Mouse (Mus musculus) CD4-positive, CD25-positive, alpha-beta regulatory T cell, adult 9 weeks (primary cell): ENCODE measurements around the gene Olfr467. TPM values are rescaled to one million over a fixed set of nuclear protein-coding genes. Genes with fewer than 3 reads are reported as not detected.

Experiments
- polyA plus RNA-seq: library from polyadenylated mRNA; unstranded; fragments of 100-300 nt; shearing (Covaris generic); gene quantifications from one replicate; pipeline ENCODE4 v1.2.1, GENCODE M21; 2017

Gene Olfr467
- not detected for polyA plus RNA-seq

GRCm38 (mm10) chr7:107811963-107812362 lies at the start of gene Olfr467:
Olfr467 (plus strand) TSS chr7:107812263.

GRCm38 (mm10) chr7:107801108-107801507 lies 11.0 kb upstream of the Olfr467 start, which contains the start of gene Ovch2:
Ovch2 (minus strand) TSS chr7:107801208.

GRCm38 (mm10) chr7:107825441-107825840 lies 13.4 kb downstream of the Olfr467 start, which contains the start of gene Olfr469:
Olfr469 (minus strand) TSS chr7:107825541.

GRCm38 (mm10) chr7:107847390-107847789 lies 35.3 kb downstream of the Olfr467 start, which contains the start of gene Olfr470:
Olfr470 (minus strand) TSS chr7:107847490.

Other genes with a start within 250 kb of the Olfr467 start
- gene Olfml1, start 244.8 kb upstream of the Olfr467 start, polyA plus RNA-seq = not detected
- gene Ppfibp2, start 217.1 kb upstream of the Olfr467 start, polyA plus RNA-seq = 0.82 TPM
- not detected for gene 5330417H12Rik, start 187.1 kb upstream of the Olfr467 start, polyA plus RNA-seq
- gene Cyb5r2, start 54.2 kb upstream of the Olfr467 start, polyA plus RNA-seq = not detected
- gene Ovch2, start 11.1 kb upstream of the Olfr467 start, polyA plus RNA-seq = not detected
- not detected for gene Olfr469, start 13.3 kb downstream of the Olfr467 start, polyA plus RNA-seq
- gene Olfr470, start 35.2 kb downstream of the Olfr467 start, polyA plus RNA-seq = not detected
- gene Olfr472, start 85.6 kb downstream of the Olfr467 start, polyA plus RNA-seq = not detected
- not detected for gene Olfr473, start 118.2 kb downstream of the Olfr467 start, polyA plus RNA-seq
- gene Olfr474, start 142.4 kb downstream of the Olfr467 start, polyA plus RNA-seq = not detected
- not detected for gene Olfr476, start 152.5 kb downstream of the Olfr467 start, polyA plus RNA-seq
- gene Olfr477, start 174.4 kb downstream of the Olfr467 start, polyA plus RNA-seq = not detected
- gene Olfr478, start 221.7 kb downstream of the Olfr467 start, polyA plus RNA-seq = not detected
- not detected for gene Olfr479, start 238.4 kb downstream of the Olfr467 start, polyA plus RNA-seq